Mouse (Mus musculus): ENCODE measurements around the gene Ccna2.
"Not testable (repeated sequence)": the region's sequence is repeated elsewhere in the genome, so short reads cannot be mapped to it uniquely, and the experiment has no call there.

Ccna2 gene

DNA sequence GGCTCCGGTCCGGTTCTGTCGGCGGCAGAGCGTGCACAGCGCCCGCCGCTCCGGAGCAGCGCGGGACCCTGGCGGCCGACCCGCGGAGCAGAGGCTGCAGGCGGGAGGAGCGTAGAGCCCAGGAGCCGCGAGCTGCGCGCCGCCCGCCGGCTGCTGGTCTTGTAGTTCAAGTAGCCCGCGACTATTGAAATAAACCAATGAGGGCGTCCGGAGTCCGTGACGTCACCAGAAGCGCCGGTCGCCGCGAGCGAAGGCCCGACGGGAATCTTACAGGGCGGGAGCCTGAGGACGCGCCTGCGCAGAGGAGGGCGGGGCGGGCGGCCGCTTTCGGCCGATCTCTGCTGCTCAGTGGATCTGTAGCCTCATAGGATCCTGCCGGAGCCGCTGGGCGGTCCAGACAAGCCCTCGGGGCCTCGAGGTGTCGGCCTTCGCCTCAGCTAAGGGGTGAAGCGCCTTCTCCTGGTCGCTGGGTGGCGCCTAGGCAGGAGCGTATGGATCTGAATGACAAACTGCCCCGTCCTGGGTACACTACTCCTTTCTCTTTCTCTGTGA is at the start of gene Ccna2:
Gene Ccna2 (minus strand): TSS at position 324 of the 552 bp plus-strand sequence.
- in situ Hi-C loops (cut with MboI, MseI), result loop anchor here (25.0 kb wide), 1 partner anchor 1215 kb away; no protein-coding TSS in a partner anchor

- in situ Hi-C loops (cut with MboI, MseI), result no loop called here
Observed at GRCm38 (mm10) chr3:36618181-36618580, 46.2 kb upstream of the Ccna2 start.

GRCm38 (mm10) chr3:36613908-36614255 is 41.9 kb upstream of the Ccna2 start:
- in situ Hi-C loops (cut with MboI, MseI), result no loop called here

GRCm38 (mm10) chr3:36613202-36613907 is 41.4 kb upstream of the Ccna2 start, which contains the start of gene Bbs7:
Gene Bbs7, minus strand, starts transcription at chr3:36613477.
- in situ Hi-C loops (cut with MboI, MseI), result no loop called here

DNA sequence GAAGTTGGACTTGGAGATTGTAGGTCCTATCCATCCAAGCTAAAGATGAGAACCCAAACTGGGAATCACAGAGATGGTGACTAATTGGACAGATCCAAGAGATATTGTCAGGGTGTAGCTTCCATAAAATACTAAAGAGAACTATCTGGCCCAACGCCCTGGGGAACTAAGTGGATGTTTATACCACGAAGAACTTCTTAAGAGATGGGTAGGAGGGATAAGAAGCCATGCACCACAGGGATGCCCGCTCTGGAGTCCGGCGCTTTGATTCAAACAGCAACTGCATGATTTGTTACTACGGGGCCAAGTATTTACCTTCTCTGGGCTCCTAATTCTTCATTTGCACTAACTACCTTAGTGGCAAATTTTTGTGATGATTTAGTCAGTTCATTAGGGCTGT is 40.7 kb upstream of the Ccna2 start:
- in situ Hi-C loops (cut with MboI, MseI), result no loop called here

GRCm38 (mm10) chr3:36605894-36606783 is 34.2 kb upstream of the Ccna2 start:
- in situ Hi-C loops (cut with MboI, MseI), result no loop called here

DNA sequence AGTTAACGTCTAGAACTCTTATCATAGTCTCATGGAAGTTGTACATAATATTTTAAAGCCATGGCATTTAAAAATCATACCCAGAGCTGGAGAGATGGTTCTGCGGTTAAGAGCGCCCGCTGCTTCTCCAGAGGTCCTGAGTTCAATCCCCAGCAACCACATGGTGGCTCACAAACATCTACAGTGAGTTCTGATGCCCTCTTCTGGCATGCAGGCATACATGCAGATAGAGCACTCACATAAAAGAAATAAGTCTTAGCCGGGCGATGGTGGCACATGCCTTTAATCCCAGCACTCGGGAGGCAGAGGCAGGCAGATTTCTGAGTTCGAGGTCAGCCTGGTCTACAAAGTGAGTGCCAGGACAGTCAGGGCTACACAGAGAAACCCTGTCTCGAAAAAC is 27.8 kb upstream of the Ccna2 start:
- in situ Hi-C loops (cut with MboI, MseI), result not testable (repeated sequence)

GRCm38 (mm10) chr3:36598811-36599210 is 26.9 kb upstream of the Ccna2 start:
- in situ Hi-C loops (cut with MboI, MseI), result no loop called here

DNA sequence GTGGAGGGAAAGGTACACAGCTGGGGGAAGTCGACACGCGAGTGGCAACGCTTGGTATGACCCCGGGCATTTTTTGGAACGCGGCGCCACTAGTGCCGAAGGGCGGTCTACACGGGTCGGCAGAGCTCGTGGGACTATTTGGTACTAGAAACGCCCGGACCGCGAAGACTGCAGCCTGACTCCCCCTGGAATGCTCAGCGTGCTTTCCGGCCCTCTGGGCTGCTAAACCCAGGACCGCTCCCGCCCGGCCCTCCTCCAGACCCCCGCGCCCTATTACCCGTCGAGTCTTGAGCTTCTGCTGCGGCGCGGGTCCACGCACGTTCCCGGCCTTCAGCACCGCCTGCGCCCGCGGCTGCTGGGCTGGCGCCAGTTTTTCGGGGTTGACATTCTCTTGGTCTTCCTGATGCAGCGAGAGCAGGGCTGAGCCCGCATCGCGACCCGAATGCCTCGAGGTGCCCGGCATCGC is 556 bp downstream of the Ccna2 start:
- in situ Hi-C loops (cut with MboI, MseI), result loop anchor here (25.0 kb wide), 1 partner anchor 1216 kb away; no protein-coding TSS in a partner anchor

GRCm38 (mm10) chr3:36569836-36570235 is 2.1 kb downstream of the Ccna2 start:
- in situ Hi-C loops (cut with MboI, MseI), result loop anchor here (25.0 kb wide), 1 partner anchor 1217 kb away; no protein-coding TSS in a partner anchor

- in situ Hi-C loops (cut with MboI, MseI), result loop anchor here (25.0 kb wide), 1 partner anchor 1224 kb away; no protein-coding TSS in a partner anchor
Observed at GRCm38 (mm10) chr3:36563666-36564065, 8.3 kb downstream of the Ccna2 start.

- in situ Hi-C loops (cut with MboI, MseI), result loop anchor here (10.0 to 25.0 kb wide), 2 partner anchors 1125 to 1228 kb away; no protein-coding TSS in a partner anchor
Observed at GRCm38 (mm10) chr3:36559606-36560005, 12.3 kb downstream of the Ccna2 start.

- in situ Hi-C loops (cut with MboI, MseI), result loop anchor here (10.0 to 25.0 kb wide), 2 partner anchors 1127 to 1230 kb away; no protein-coding TSS in a partner anchor
Observed at GRCm38 (mm10) chr3:36557601-36558000, 14.3 kb downstream of the Ccna2 start.

GRCm38 (mm10) chr3:36552406-36553047 is 19.4 kb downstream of the Ccna2 start, which contains the start of gene Exosc9:
Gene Exosc9, plus strand, starts transcription at chr3:36552606.
- in situ Hi-C loops (cut with MboI, MseI), result loop anchor here (10.0 to 25.0 kb wide), 2 partner anchors 1132 to 1235 kb away; no protein-coding TSS in a partner anchor

GRCm38 (mm10) chr3:36551851-36552384 is 20.0 kb downstream of the Ccna2 start:
- in situ Hi-C loops (cut with MboI, MseI), result loop anchor here (10.0 to 25.0 kb wide), 2 partner anchors 1133 to 1235 kb away; no protein-coding TSS in a partner anchor

GRCm38 (mm10) chr3:36551343-36551742 is 20.6 kb downstream of the Ccna2 start:
- in situ Hi-C loops (cut with MboI, MseI), result loop anchor here (10.0 to 25.0 kb wide), 2 partner anchors 1133 to 1236 kb away; no protein-coding TSS in a partner anchor

- in situ Hi-C loops (cut with MboI, MseI), result no loop called here
Observed at GRCm38 (mm10) chr3:36544961-36545360, 27.0 kb downstream of the Ccna2 start.

DNA sequence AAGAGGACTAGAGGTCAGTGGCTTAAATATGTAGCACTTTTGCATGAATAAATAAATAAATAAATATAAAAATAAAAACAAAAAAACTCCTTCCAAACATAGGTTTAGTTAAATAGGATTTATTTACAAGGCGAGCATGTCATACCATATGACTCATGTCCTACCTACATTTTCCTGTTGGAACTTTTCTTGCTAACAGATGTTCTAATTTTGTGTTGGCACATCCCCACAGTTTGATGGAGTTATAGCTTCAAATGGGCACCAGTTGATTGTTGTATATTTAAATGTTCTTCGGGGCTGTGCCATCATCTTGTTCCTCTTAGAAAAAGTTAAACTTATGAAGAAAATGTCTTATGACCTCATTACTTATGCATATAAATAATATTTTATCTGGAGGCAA is 30.6 kb downstream of the Ccna2 start:
- in situ Hi-C loops (cut with MboI, MseI), result no loop called here

- in situ Hi-C loops (cut with MboI, MseI), result no loop called here
Observed at GRCm38 (mm10) chr3:36540756-36541155, 31.2 kb downstream of the Ccna2 start.

DNA sequence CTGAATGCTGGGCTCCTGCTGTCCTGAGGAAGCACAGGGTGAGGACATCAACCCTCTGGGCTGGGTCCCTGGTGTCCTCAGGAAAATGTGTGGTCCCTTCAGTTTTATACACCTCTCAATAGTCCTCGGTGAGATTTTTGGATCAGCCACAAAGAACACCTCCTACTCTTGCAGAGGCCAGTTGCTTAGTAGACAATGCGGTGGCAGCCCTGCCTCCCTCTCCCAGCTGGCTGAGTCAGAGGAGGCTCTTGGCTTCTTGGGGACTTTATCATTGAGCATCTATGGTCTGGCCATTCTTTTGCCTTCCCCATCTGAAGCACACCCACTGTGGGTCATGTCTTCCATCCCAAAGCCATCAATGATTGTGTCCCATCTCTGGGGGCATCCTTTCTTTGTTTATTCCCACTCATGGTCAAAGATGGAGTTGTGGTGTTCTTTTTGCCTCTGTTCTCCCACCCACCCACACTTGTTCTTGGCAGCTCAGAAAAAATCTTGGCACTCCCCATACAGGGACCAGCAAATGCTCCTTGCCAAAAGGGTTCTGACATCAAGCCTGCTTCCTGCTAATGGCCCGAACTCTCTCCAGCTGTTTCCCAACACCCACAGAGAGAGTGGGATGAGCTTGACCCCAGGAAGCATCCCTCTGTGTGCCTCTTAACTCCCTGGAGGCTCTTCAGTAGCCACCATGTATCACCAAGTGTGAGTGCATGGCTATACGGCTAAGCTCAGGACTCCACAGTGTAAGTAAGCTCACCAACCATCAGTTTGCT is 34.1 kb downstream of the Ccna2 start:
- in situ Hi-C loops (cut with MboI, MseI), result loop anchor here (10.0 kb wide), 1 partner anchor 1213 kb away; no protein-coding TSS in a partner anchor

All from T-helper 1 cell (primary cell).